Mouse (Mus musculus) retina, postnatal 1 day (tissue): ENCODE measurements at regions not wholly inside any gene's neighbourhood (a gene's known extent, or its start where the extent isn't known, plus 50 kb on each side); places are given as distances from the start of the nearest gene placed in this dataset.

Experiments
- DNase-seq: peaks from one replicate; pipeline ENCODE4 v3.0.0-alpha.2; 2012

DNA sequence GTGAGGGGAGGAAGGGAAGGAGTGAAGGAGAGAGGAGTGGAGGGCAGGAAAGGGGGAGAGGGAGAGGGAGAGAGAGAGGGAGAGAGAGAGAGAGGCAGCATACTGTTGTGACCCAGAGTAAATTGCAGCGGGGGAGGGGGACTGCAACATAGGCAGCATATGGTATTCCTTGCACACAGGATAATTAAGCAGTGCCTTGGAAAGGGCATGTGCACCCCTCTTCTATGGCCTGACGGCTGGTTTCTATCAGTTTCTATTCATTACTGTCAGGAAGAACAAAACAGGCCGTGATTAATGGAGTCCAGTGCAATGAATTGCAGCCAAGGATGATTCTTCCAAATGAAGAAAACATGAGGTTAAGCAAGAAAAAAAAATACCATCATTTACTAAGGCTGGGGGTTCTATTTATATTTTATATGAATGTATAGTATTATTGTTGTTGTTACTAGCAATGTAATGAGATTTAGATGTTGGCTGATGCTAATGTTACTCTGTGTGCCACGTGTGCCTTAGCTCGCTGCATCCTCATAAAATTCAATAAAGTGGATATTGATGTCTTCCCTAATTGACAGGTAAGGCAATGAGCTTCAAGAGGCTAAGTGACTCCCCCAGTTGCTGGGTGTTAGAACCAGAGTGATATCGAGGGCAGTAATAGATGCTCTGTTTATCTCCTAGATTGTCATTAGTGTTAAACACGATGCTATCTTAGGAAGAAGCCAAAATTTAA is 181.3 kb downstream of the Gm19935 start:
- peak; percentile 71 for DNase-seq

- DNase-seq: peak; percentile 28
Observed at GRCm38 (mm10) chr8:90630796-90631195, 186.4 kb downstream of the Gm19935 start.

GRCm38 (mm10) chr8:90608410-90608809 is 208.8 kb downstream of the Gm19935 start:
- DNase-seq: peak; percentile 32

- DNase-seq: peak; percentile 24
Observed at GRCm38 (mm10) chr8:90600946-90601695, 216.1 kb downstream of the Gm19935 start.

- no peak for DNase-seq
Observed at GRCm38 (mm10) chr8:90597376-90597775, 219.8 kb downstream of the Gm19935 start.

GRCm38 (mm10) chr8:90579426-90579825 is 231.3 kb upstream of the Tox3 start:
- no peak for DNase-seq

DNA sequence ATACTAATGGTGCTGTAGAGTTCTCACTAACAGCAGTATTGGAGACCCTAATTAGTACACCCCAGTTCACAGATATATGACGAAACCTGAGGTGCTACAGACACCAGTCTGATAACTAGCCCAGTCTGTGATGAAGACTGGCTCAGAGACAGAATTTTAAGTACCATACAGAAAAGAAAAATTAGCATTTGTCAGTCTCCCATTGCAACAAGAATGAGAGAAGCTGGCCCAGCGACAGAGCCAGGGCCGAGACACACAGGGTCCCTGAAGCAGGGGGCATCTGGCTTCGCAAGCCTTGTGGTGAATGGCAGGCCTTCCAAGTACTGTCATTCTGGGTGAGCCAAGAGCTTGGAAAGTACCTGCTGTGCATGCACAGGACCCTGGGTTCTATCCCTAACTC is 228.8 kb upstream of the Tox3 start:
- peak; percentile 3 for DNase-seq

DNA sequence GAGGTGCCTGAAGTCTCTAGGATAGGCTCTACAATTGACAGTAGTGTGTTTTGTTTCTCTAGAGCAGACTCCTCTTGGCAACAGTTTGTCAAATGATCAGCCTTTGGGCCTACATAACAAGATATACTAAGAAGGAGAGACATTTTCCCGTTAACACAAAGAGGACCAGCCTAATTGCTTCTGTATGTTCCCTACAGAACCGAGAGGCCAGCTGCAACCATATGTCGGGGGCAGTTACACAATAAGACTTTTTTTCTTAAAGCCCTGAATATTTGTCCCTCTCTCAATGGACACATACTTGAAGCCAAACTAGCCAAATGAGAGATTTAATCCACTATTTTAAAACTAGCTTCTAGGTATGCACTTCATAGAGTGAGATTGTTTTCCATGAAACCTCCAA is 226.5 kb upstream of the Tox3 start:
- no peak for DNase-seq

DNA sequence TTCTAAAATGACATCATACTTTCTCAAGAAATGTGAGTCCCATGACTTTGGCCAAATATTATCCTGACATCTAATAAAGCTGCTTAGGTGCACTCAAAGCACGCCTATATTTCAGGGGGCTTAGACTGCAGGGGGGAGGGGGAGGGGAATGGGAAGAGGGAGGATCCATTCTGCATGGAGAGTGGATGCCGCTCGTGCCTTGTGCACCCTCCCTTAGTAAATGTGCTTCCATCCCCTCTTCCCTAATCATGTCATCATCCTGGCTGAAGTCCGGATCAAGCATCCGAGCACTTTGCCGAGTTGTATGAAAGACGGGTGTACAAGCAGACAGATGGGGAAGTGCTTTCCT is 207.9 kb upstream of the Tox3 start:
- DNase-seq: peak; percentile 35

DNA sequence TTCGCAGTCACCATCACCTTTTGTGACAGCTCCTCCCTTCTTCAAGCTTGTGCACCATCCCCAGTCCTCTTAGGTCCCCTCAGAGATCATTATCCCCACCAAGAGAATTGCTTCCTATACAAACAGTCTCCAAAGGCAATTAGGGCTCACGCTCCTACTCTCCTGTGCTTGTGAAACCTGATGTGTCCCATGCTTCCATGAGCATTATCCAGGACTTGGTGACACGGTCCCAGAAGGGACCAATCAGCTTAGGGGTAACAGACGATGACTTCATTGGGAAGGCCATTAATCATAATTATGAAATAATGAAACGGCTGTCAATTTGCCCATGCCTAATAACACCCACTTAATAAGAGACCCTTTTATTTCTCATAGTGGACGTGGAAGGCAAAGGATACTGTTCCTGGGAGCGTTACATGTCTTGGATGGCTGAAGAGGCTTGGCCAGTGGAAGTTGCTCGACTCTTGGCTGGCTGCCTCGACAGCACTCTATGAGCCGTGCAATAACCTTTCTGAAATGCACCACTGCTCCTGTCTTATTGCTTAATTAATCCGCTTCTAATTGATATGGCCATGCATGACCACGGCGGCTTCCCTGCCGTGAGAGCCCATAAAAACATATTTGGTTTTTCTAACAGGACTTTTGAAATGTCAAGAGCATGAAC is 207.4 kb upstream of the Tox3 start:
- DNase-seq: peak; percentile 65

GRCm38 (mm10) chr8:90547276-90547675 is 199.1 kb upstream of the Tox3 start:
- DNase-seq: no peak

DNA sequence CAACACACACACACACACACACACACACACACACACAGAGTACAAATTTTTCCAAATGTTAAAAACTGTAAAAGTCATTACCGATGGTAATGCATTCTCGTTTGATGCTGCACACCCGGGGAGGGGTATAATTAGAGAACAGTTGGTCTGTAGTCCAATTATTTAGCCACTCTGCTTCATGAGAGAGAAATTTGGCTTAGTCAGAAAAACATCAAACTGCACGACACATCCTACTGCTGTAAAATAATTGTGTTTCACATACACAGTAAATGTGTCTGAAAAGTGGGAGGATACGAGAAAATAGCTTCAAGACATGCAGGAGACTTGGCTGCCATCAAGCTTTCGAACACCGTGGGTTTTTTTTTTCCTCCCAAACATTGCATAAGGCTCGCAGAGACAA is 194.5 kb upstream of the Tox3 start:
- no peak for DNase-seq

- peak; percentile 79 for DNase-seq
Observed at GRCm38 (mm10) chr8:90536196-90536640, 188.1 kb upstream of the Tox3 start.

DNA sequence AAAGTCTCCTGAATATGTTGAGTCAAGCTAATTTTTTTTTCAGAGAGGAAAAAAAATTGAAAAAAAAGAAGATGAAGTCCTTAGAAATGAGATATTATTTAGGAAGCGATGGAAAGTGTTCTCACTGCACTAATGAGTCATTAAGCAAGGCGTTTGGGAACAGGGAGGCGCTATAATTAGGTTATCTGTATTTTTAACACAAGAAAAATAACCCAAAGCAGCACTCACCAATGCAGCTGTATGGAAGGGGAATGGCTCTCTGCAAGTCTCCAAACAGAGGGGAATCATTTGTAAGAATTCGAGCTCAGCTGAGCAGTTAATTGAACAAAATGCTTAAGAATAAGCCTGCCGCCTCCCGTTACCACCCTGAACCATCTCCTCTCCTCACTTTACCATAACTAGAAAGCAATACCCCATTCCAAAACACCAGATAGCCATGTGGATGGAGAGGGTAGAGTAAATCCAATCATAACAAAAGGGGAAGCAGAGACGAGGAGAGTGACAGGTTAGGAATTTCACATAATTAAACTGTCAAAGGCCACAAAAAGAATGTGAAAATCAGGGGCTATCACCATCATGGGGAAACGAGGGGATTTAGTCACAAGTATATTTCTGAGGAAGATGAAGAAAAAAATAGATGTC is 187.5 kb upstream of the Tox3 start:
- peak; percentile 30 for DNase-seq

DNA sequence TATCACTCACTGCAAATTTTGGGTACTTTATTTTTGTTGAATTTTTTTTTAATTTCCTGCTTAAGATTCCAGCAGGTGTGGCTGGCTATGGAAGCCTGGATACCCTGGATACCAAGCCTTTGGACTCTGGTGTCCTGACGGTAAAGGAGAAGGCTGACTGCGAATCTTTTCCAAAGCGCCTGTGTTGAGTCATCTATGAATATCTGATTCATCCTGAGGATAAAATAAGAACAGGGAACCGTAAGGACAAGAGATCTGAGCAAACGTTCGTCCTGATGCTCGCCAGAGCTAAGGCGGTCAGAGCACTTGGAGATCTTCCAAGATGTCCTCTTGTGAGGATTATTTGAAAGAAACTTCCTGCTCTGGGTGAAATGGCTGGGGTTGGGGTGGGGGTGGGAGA is 173.2 kb upstream of the Tox3 start:
- no peak for DNase-seq

- DNase-seq: peak; percentile 81
Observed at GRCm38 (mm10) chr8:90520186-90520585, 172.0 kb upstream of the Tox3 start.

DNA sequence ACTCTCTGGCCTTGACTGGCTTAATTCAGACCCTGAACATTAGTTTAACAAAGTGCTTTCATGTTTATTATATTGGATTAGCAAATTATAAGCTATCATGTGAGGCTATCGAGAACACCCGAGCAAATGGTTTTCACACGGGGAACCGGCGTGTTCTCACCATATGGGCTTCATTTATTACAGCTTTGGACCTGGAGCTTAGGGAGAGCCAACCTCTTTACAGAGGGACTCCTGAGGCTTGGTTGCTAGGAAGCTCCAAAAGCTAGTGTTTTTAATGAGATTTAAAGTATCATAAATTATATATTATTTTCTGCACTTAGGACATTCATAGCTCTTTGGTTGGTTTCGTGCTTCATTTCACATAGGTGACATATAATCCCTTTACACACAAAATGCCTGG is 171.4 kb upstream of the Tox3 start:
- no peak for DNase-seq

DNA sequence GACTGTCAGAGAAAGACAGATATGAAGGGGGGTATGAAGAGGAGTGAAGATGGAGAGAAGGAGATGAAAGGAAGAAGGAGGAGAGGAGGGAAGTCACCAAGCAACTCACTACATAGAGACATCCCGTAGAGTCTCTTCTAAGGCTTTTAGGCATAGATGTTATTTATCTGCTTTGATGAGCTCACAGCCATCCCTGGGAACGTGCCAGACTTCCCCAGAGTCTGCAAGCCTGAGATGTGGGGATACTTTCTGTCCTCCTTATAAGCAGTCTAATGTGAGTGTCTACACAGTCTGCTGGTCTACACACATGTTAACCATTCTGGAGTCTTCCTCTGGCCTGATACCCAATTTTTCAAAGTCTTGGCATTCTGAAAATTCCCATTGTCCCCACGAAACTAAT is 166.0 kb upstream of the Tox3 start:
- no peak for DNase-seq

- DNase-seq: no peak
Observed at GRCm38 (mm10) chr8:90513601-90514000, 165.5 kb upstream of the Tox3 start.

- DNase-seq: no peak
Observed at GRCm38 (mm10) chr8:90513102-90513501, 165.0 kb upstream of the Tox3 start.

- no peak for DNase-seq
Observed at GRCm38 (mm10) chr8:90512594-90512993, 164.5 kb upstream of the Tox3 start.

- no peak for DNase-seq
Observed at GRCm38 (mm10) chr8:90504521-90504920, 156.4 kb upstream of the Tox3 start.

GRCm38 (mm10) chr8:90503306-90503705 is 155.2 kb upstream of the Tox3 start:
- DNase-seq: no peak
